Mouse (Mus musculus): ENCODE measurements around the gene Rbm20.
A peak's percentile ranks its signal among the peaks of the same experiment; 100 is the strongest.

- TF ChIP-seq POLR2A (IDR thresholded peaks at IDR 0.05; ENCODE audit: low read depth, low read length) (no peak), NRF1 (IDR thresholded peaks at IDR 0.05; ENCODE audit: low read depth, low read length) (no peak), HCFC1 (IDR thresholded peaks at IDR 0.05; ENCODE audit: low read depth, low read length) (no peak), CTCF (conservative IDR thresholded peaks at IDR 0.05 in 1 of 2, IDR thresholded peaks at IDR 0.05 in 1 of 2; ENCODE audit: low read depth in 2 of 2, low read length in 2 of 2) (peak in 1 of 2 experiments; percentile 62; a peak in 2 of 4 replicates), ZNF384 (IDR thresholded peaks at IDR 0.05; ENCODE audit: low read depth, low read length) (no peak)
Measured at GRCm38 (mm10) chr19:53838850-53839249, 161.7 kb downstream of the Rbm20 start.

Data from CH12.LX (cell line).